Mouse (Mus musculus) heart, embryonic 16.5 days (tissue): ENCODE results near the gene Robo2. TPM values are rescaled to one million over a fixed set of nuclear protein-coding genes. Genes with fewer than 3 reads are reported as not detected.

Experiments
- ATAC-seq: fragments of 200-750 bp; cut with Nextera tagmentation; replicated peaks from 2 replicates; pipeline ENCODE4 v1.8.0; 2017; ENCODE audit warnings: moderate number of reproducible peaks; ENCODE audit not compliant: insufficient read depth, low FRiP score; ENCODE audit errors: extremely low read depth
- H3K27ac ChIP-seq: fragments of 300-500 bp; sonication (generic); 2 replicates; pipeline ENCODE4 v1.5.1; 2014; ENCODE audit warnings: mild to moderate bottlenecking, low read length, control low read depth, moderate library complexity
- H3K27me3 ChIP-seq: fragments of 300-500 bp; sonication (generic); 2 replicates; pipeline ENCODE4 v1.6.1; 2014; ENCODE audit warnings: low read length, mixed read lengths; ENCODE audit not compliant: control insufficient read depth, insufficient read depth
- H3K36me3 ChIP-seq: fragments of 300-500 bp; sonication (generic); 2 replicates; pipeline ENCODE4 v1.6.1; 2014; ENCODE audit not compliant: control insufficient read depth, insufficient read depth
- H3K4me1 ChIP-seq: fragments of 300-500 bp; sonication (generic); 2 replicates; pipeline ENCODE4 v1.6.1; 2014; ENCODE audit warnings: low read length, mixed read lengths; ENCODE audit not compliant: control insufficient read depth, insufficient read depth
- H3K4me2 ChIP-seq: fragments of 300-500 bp; sonication (generic); 2 replicates; pipeline ENCODE4 v1.6.1; 2014; ENCODE audit warnings: low read depth, mild to moderate bottlenecking, control low read depth, low read length
- H3K4me3 ChIP-seq: fragments of 300-500 bp; sonication (generic); 2 replicates; pipeline ENCODE4 v1.5.1; 2014; ENCODE audit warnings: mild to moderate bottlenecking, control low read depth, low read length
- H3K9ac ChIP-seq: fragments of 300-500 bp; sonication (generic); 2 replicates; pipeline ENCODE4 v1.6.1; 2014; ENCODE audit warnings: low read length, control low read depth
- H3K9me3 ChIP-seq: fragments of 300-500 bp; sonication (generic); replicated peaks from 2 replicates; pipeline ENCODE4 v1.6.1; 2016; ENCODE audit warnings: low read length; ENCODE audit not compliant: control insufficient read depth
- WGBS: fragments of 180-500 bp; shearing (Covaris S2); extraction: QIAGEN DNeasy Blood & Tissue Kit; methylation state at CpG from one replicate; pipeline ENCODE4 v1.1.7; 2014; 5-methylcytosine and 5-hydroxymethylcytosine counted together
- microRNA counts: library from miRNA; unstranded; fragments of <30 nt; microRNA quantifications from one replicate; lab custom pipeline; 2016
- microRNA-seq: library from miRNA; unstranded; fragments of <30 nt; microRNA quantifications from one replicate; pipeline ENCODE4, GENCODE M21; 2017
- polyA plus RNA-seq: library from polyadenylated mRNA; unstranded; fragments of >200 nt; fragmentation: Nextera tagmentation; extraction: Ambion mirVana; gene quantifications from 2 replicates; pipeline ENCODE4 v1.2.1, GENCODE M21; 2015

Gene Robo2
- polyA plus RNA-seq, 1 experiment from 2014 or later = 4.4 TPM

DNA sequence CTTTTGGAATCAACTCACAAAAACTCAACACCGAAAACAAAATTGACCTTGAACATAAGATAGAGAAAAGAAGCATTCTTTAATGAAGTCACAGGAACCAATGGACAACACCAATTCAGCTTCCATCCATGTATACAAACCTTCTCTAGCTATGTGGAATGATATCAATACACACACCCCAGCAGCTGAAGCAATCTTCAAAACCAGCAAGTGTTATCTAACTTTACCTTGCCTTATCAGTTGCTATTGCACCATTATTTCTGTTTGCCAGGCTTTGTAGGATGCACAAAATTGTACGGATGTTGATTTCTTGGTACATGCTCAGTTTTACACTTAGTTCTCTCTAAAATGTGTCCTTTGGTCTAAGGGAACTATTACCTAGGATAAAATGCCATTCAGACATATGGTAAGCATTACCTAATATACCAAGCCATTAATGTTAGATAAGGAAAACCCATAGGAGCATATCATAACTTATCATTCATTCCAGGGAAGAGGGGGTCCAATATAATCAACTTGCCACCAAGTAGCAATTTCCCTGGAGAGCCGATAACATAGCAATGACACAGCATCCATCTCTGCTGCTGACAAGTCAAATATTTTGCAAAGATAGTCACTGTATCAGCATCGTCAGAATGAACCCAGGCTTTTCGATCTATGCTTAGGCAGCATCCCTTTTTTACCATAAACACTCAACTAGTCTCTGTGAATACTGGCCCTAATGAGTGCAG lies 537.6 kb downstream of the Robo2 start:
- Histone ChIP-seq H3K27ac (no peak overlapping the region), H3K27me3 (no peaks in the 10 kb centered on the region), H3K4me3 (no peak overlapping the region), H3K4me1 (peaks cover 3% of the 10 kb centered on the region), H3K4me2 (no peak overlapping the region), H3K36me3 (no peaks in the 10 kb centered on the region), H3K9ac (no peak overlapping the region), H3K9me3 (no peaks in the 10 kb centered on the region)
- WGBS = 72% methylated on average over 5 of the region's 5 CpGs
- no peak for ATAC-seq

DNA sequence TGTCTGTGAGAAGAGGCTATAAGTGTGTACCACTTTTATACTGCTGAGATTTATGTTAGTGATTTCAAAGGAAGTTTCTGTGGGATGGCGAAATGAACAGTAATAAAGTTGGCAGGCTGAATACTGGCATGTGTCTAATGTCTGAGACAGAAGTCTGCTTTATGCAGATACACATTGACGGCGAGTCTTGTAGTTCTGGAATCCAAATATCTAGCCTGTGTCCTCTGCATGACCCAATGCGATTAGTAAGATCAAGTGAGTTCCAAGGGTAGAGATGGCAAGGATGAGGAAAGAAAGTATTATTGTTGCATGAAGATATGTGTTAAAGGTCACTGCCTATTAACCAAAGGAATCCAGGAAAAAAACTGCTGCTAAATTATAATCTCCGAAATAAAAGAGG lies 541.3 kb downstream of the Robo2 start:
- no peaks in the 10 kb centered on the region for H3K9me3 ChIP-seq
- no peaks in the 10 kb centered on the region for H3K36me3 ChIP-seq
- WGBS = 58% methylated on average over 5 of the region's 5 CpGs
- H3K4me2 ChIP-seq = no peak overlapping the region
- no peak overlapping the region for H3K4me3 ChIP-seq
- H3K27me3 ChIP-seq = no peaks in the 10 kb centered on the region
- no peak overlapping the region for H3K27ac ChIP-seq
- ATAC-seq = no peak
- peaks cover 3% of the 10 kb centered on the region for H3K4me1 ChIP-seq
- H3K9ac ChIP-seq = no peak overlapping the region

DNA sequence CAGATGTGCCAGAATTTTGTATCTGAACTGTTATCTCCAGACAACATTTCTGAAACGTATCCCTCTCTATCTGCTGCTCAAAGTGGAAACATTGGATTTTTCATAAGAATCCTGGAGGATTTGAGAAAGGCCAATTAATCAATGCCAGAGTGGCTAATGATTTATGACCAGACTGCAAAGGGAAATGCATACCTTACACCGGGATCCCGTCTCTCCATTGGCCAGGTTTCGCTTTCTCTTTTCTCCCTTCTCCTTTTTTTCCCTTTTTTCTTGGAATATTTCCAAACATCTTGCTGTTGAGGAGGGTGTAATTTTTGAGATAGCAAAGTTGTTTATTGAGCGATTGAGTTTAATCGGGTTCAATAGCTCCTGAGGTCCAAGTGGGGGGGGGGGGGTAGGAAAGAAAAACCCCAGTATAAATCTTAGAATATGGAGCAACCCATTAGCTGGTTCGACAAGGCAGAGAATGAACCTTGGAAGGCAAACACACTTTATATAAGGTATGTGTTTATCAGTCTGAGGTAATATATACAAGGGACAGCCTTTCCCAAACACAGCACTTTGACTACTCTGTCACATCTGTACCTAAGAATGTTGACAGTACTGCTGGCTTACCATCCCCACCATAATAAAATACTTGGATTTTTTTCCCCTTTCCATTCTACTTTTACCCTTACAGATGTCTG lies 542.0 kb downstream of the Robo2 start:
- H3K27me3 ChIP-seq = no peaks in the 10 kb centered on the region
- H3K36me3 ChIP-seq = no peaks in the 10 kb centered on the region
- H3K4me1 ChIP-seq = peaks cover 3% of the 10 kb centered on the region
- no peak overlapping the region for H3K9ac ChIP-seq
- no peaks in the 10 kb centered on the region for H3K9me3 ChIP-seq
- ATAC-seq = no peak
- H3K4me2 ChIP-seq = peak overlapping the region; percentile 23; the same call in 1 of the 2 replicates
- no peak overlapping the region for H3K4me3 ChIP-seq
- 57% methylated on average over 7 of the region's 7 CpGs for WGBS
- no peak overlapping the region for H3K27ac ChIP-seq

DNA sequence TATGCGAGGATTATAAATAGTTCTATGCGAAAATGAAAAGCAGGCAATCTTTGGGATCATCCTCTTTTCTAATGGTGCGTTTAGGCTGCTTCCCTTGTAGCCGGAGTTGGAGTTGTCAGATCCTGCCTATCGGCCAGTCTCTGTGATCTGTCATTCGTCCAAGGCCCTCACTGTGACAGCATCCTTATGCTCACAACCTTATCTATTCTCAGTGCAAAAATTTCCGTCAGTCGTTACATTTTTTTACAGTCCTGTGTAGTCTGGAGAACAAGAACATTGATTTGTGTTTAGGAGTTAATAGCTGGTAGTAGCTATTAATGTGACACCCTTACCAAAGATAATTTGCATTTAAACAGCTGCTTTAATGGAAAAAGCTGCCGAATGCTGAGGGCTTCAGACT lies 547.0 kb downstream of the Robo2 start:
- Histone ChIP-seq H3K9me3 (no peaks in the 10 kb centered on the region), H3K4me3 (no peak overlapping the region), H3K9ac (no peak overlapping the region), H3K27ac (no peak overlapping the region), H3K36me3 (no peaks in the 10 kb centered on the region), H3K4me2 (no peak overlapping the region), H3K27me3 (no peaks in the 10 kb centered on the region), H3K4me1 (peaks cover 4% of the 10 kb centered on the region)
- WGBS = 22% methylated on average over 9 of the region's 9 CpGs
- ATAC-seq = no peak

DNA sequence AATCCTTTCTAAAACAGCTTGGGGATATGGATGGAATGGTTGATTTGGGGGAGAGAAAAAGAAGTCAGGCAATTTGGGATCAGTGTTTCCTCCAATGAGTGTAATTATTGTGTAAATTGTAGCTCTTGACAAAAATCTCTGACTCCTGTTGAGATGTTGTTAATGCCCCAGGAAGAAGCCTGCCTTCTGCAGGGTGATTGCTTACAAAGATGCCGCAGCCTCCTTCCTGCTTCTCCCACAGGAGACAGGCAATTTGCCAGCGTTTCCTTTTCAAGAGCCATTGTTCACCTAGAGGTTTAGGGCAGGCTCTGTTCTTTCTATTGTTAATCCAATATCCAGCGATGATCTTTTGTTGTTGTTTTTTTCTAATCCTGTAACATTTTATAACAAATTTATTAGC lies 547.9 kb downstream of the Robo2 start:
- Histone ChIP-seq H3K4me3 (no peak overlapping the region), H3K27ac (no peak overlapping the region), H3K9ac (no peak overlapping the region), H3K27me3 (no peaks in the 10 kb centered on the region), H3K36me3 (no peaks in the 10 kb centered on the region), H3K4me2 (no peak overlapping the region), H3K4me1 (peaks cover 2% of the 10 kb centered on the region; the same call in 1 of the 2 replicates), H3K9me3 (no peaks in the 10 kb centered on the region)
- ATAC-seq = no peak
- WGBS = 8% methylated on average over 3 of the region's 3 CpGs

DNA sequence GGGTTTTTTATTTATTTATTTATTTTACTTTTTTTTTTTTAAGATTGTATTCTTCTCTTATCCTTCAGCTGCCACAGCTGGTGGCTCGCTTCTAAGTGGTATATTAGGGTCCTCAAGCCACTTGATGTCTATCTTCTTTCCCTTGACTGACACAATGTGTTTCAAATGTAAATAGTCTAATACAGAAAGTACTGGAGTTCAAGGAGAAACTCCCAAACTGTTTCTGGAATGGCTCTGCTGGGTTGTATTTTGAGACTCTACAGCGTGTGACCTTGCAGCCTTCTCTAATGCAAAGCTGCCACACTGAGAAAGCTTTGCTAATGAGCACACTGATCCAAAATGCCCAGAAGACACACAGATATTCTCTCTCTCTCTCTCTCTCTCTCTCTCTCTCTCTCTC lies 552.9 kb downstream of the Robo2 start:
- no peak overlapping the region for H3K27ac ChIP-seq
- H3K36me3 ChIP-seq = no peaks in the 10 kb centered on the region
- no peaks in the 10 kb centered on the region for H3K27me3 ChIP-seq
- H3K4me3 ChIP-seq = no peak overlapping the region
- no peaks in the 10 kb centered on the region for H3K9me3 ChIP-seq
- 66% methylated on average over 2 of the region's 2 CpGs for WGBS
- H3K4me1 ChIP-seq = 0 out of 2 replicates have a peak, but pooled peaks cover under 1% of the 10 kb centered on the region
- no peak overlapping the region for H3K9ac ChIP-seq
- ATAC-seq = no peak
- H3K4me2 ChIP-seq = no peak overlapping the region

DNA sequence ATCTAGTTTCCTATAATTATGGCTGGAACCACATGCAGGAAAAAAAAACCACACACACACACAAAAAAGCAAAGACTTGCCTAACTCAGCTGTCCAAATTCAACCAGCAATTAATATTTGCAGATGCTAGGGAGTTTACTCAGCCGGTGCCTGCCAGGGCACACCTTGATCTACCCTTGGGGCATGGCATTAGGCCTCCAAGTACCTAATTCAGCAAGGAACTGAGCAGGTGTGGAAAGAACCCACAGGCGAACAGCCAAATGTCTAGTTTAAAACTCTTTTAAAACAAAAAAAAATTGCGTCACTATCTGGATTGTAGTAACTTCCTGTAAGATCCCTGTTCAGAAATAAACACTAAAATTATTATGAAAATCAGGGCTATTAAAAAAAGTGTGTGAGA lies 555.8 kb downstream of the Robo2 start:
- 85% methylated on average over 3 of the region's 3 CpGs for WGBS
- H3K9me3 ChIP-seq = no peaks in the 10 kb centered on the region

More for the DNA sequence above, 555.8 kb downstream of the Robo2 start:
- Histone ChIP-seq H3K27me3 (no peaks in the 10 kb centered on the region), H3K4me3 (no peak overlapping the region), H3K4me1 (no peaks in the 10 kb centered on the region), H3K4me2 (no peak overlapping the region), H3K9ac (no peak overlapping the region), H3K36me3 (no peaks in the 10 kb centered on the region), H3K27ac (no peak overlapping the region)
- ATAC-seq = no peak

MicroRNA genes within 50 kb of the gene (microRNA counts, 519-probe panel; counts per million panel counts)
- 1,446 counts per million, percentile 9 among the panel's probes with 10 or more counts for microRNA mmu-miR-691 (lab: Ali Mortazavi, UCI)

Small RNAs within 50 kb of the gene (microRNA-seq; reads per million reads assigned to microRNA genes)
- gene Gm24272 (not detected), gene Mir691 (not detected)
